Mouse (Mus musculus) olfactory bulb, adult 2 months (tissue): ENCODE measurements around the gene Myh10.

Experiments used
- CTCF ChIP-seq: fragments of 200-500 bp; IDR thresholded peaks from 2 replicates; pipeline ENCODE4 v1.5.1; 2012; ENCODE audit warnings: low read depth, mild to moderate bottlenecking, low read length, moderate library complexity; ENCODE audit not compliant: insufficient read depth
- POLR2A ChIP-seq: fragments of 200-500 bp; IDR thresholded peaks from 2 replicates; pipeline ENCODE4 v1.6.1; 2012; ENCODE audit warnings: mild to moderate bottlenecking, low read depth, low read length, moderate library complexity; ENCODE audit not compliant: insufficient read depth

GRCm38 (mm10) chr11:68852932-68853409, 161.6 kb downstream of the Myh10 start:
- TF ChIP-seq CTCF: no peak
- TF ChIP-seq POLR2A: peak; percentile 98
